Mouse (Mus musculus) neural tube, embryonic 11.5 days (tissue): ENCODE measurements around the gene Rasgef1b. TPM values are rescaled to one million over a fixed set of nuclear protein-coding genes. Genes with fewer than 3 reads are reported as not detected.

ENCODE experiments used
- ATAC-seq: fragments of 200-750 bp; cut with Nextera tagmentation; 2 replicates; pipeline ENCODE4 v1.8.0; 2017; ENCODE audit warnings: moderate number of reproducible peaks, mild to moderate bottlenecking, moderate TSS enrichment, moderate library complexity; ENCODE audit not compliant: insufficient read depth, low FRiP score, low TSS enrichment
- DNase-seq: peaks from one replicate; pipeline ENCODE4 v3.0.0-alpha.2; 2015; ENCODE audit warnings: low spot score
- H3K27ac ChIP-seq: fragments of 300-500 bp; sonication (generic); 2 replicates; pipeline ENCODE4 v1.5.1; 2014; ENCODE audit warnings: low read depth, mild to moderate bottlenecking, low read length
- H3K27me3 ChIP-seq: fragments of 300-500 bp; sonication (generic); 2 replicates; pipeline ENCODE4 v1.6.1; 2014; ENCODE audit warnings: mild to moderate bottlenecking, low read length, mixed read lengths; ENCODE audit not compliant: control insufficient read depth, insufficient read depth
- H3K36me3 ChIP-seq: fragments of 300-500 bp; sonication (generic); 2 replicates; pipeline ENCODE4 v1.6.1; 2014; ENCODE audit warnings: mild to moderate bottlenecking, low read length, moderate library complexity, mixed read lengths; ENCODE audit not compliant: control insufficient read depth, insufficient read depth
- H3K4me1 ChIP-seq: fragments of 300-500 bp; sonication (generic); 2 replicates; pipeline ENCODE4 v1.6.1; 2014; ENCODE audit warnings: low read length, mixed read lengths; ENCODE audit not compliant: control insufficient read depth, insufficient read depth
- H3K4me2 ChIP-seq: fragments of 300-500 bp; sonication (generic); 2 replicates; pipeline ENCODE4 v1.6.1; 2014; ENCODE audit warnings: low read depth, mild to moderate bottlenecking, moderate library complexity
- H3K4me3 ChIP-seq: fragments of 300-500 bp; sonication (generic); 2 replicates; pipeline ENCODE4 v1.5.1; 2014; ENCODE audit warnings: low read depth, low read length
- H3K9ac ChIP-seq: fragments of 300-500 bp; sonication (generic); 2 replicates; pipeline ENCODE4 v1.6.1; 2014; ENCODE audit warnings: mild to moderate bottlenecking, low read length
- H3K9me3 ChIP-seq: fragments of 300-500 bp; sonication (generic); 2 replicates; pipeline ENCODE4 v1.6.1; 2016; ENCODE audit warnings: low read length; ENCODE audit not compliant: control insufficient read depth
- WGBS: fragments of 180-500 bp; shearing (Covaris S2); extraction: QIAGEN DNeasy Blood & Tissue Kit; methylation state at CpG from one replicate; pipeline ENCODE4 v1.1.7; 2014; 5-methylcytosine and 5-hydroxymethylcytosine counted together
- polyA plus RNA-seq: library from polyadenylated mRNA; unstranded; fragments of >200 nt; fragmentation: Nextera tagmentation; extraction: Ambion mirVana; gene quantifications from 2 replicates; pipeline ENCODE4 v1.2.1, GENCODE M21; 2014

Rasgef1b gene
- polyA plus RNA-seq, 1 experiment from 2014 or later: 20.7 TPM

- ATAC-seq (no peak), DNase-seq (no peak)
- H3K27me3 ChIP-seq: no peaks in the 10 kb centered on the region
- no peak overlapping the region for H3K27ac ChIP-seq
- no peak overlapping the region for H3K4me3 ChIP-seq
- H3K4me2 ChIP-seq: no peak overlapping the region
- H3K9me3 ChIP-seq: no peaks in the 10 kb centered on the region
- H3K9ac ChIP-seq: no peak overlapping the region
- 0 out of 2 replicates have a peak, but pooled peaks cover 4% of the 10 kb centered on the region for H3K4me1 ChIP-seq
- WGBS: 84% methylated on average over 4 of the region's 4 CpGs
- no peaks in the 10 kb centered on the region for H3K36me3 ChIP-seq
These were observed 207.5 kb downstream of the Rasgef1b start for GRCm38 (mm10) chr5:99521411-99521810.

DNA sequence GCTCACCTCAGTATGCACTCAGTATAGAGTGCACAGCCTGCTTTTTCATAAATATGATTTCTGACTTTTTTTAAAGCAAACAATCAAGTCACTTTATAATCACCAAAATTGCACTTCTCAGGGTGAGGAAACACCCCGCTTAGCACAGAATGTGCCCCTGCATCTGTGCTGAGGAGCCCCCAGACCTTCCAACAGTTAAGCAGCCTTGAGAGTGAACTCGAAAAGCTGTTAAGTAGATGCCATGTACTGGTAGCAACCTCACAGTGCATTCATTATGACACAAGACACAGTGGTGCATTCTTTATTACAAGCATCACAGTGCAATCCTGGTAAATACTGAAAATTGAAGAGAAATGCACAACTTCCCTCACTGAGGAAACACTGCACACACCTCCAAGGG, 209.3 kb downstream of the Rasgef1b start:
- Histone ChIP-seq H3K36me3 (no peaks in the 10 kb centered on the region), H3K4me3 (no peak overlapping the region), H3K9ac (no peak overlapping the region), H3K4me1 (0 out of 2 replicates have a peak, but pooled peaks cover 4% of the 10 kb centered on the region), H3K27ac (no peak overlapping the region), H3K27me3 (no peaks in the 10 kb centered on the region), H3K9me3 (no peaks in the 10 kb centered on the region), H3K4me2 (no peak overlapping the region)
- DNase-seq (no peak), ATAC-seq (no peak)
- WGBS: 95% methylated on average over 2 of the region's 2 CpGs

GRCm38 (mm10) chr5:99519023-99519422, 209.8 kb downstream of the Rasgef1b start:
- H3K36me3 ChIP-seq: no peaks in the 10 kb centered on the region
- WGBS: 65% methylated on average over 4 of the region's 4 CpGs
- H3K4me1 ChIP-seq: 0 out of 2 replicates have a peak, but pooled peaks cover 4% of the 10 kb centered on the region
- H3K27me3 ChIP-seq: no peaks in the 10 kb centered on the region
- no peak overlapping the region for H3K9ac ChIP-seq
- H3K4me2 ChIP-seq: no peak overlapping the region
- no peak for ATAC-seq
- no peak overlapping the region for H3K27ac ChIP-seq
- H3K9me3 ChIP-seq: no peaks in the 10 kb centered on the region
- no peak for DNase-seq
- no peak overlapping the region for H3K4me3 ChIP-seq

GRCm38 (mm10) chr5:99516207-99516606, 212.7 kb downstream of the Rasgef1b start:
- H3K4me1 ChIP-seq: peaks cover 6% of the 10 kb centered on the region; the same call in 1 of the 2 replicates
- no peaks in the 10 kb centered on the region for H3K36me3 ChIP-seq
- H3K9me3 ChIP-seq: no peaks in the 10 kb centered on the region
- no peaks in the 10 kb centered on the region for H3K27me3 ChIP-seq
- H3K9ac ChIP-seq: no peak overlapping the region
- ATAC-seq: no peak
- no peak overlapping the region for H3K4me2 ChIP-seq
- WGBS: 85% methylated on average over 5 of the region's 5 CpGs
- no peak overlapping the region for H3K27ac ChIP-seq
- DNase-seq: no peak
- H3K4me3 ChIP-seq: no peak overlapping the region

DNA sequence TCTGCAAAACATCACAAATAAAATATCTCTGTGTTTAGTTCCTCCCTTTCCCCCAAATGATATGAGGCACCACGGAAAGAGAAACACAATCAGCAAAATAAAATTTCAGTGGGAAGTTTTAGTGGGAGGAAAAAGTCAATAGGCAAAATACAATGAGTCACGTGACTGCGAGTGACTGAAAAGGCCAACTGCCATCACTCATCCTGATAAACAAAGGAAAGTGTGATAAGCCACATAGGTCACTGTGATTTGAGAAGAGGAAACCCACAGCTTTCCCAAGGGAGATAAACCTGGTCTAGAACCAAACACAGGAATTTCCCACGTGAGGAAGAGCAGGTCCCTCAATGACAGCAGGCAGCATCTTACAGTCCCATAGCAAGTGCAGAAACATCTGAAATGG, 213.1 kb downstream of the Rasgef1b start:
- no peaks in the 10 kb centered on the region for H3K36me3 ChIP-seq
- whole genome bisulfite sequencing: 76% methylated on average over 4 of the region's 4 CpGs

GRCm38 (mm10) chr5:99513209-99513880, 215.5 kb downstream of the Rasgef1b start:
- H3K27me3 ChIP-seq: no peaks in the 10 kb centered on the region
- H3K27ac ChIP-seq: no peak overlapping the region
- ATAC-seq (peak; percentile 41; the same call in 1 of the 2 replicates), DNase-seq (no peak)
- H3K4me2 ChIP-seq: no peak overlapping the region
- H3K4me1 ChIP-seq: peaks cover 2% of the 10 kb centered on the region; the same call in 1 of the 2 replicates
- H3K36me3 ChIP-seq: no peaks in the 10 kb centered on the region
- 47% methylated on average over 9 of the region's 9 CpGs for WGBS
- H3K9ac ChIP-seq: no peak overlapping the region
- H3K9me3 ChIP-seq: no peaks in the 10 kb centered on the region
- H3K4me3 ChIP-seq: no peak overlapping the region

More for the DNA sequence above, 213.1 kb downstream of the Rasgef1b start:
- Histone ChIP-seq H3K4me2 (no peak overlapping the region), H3K4me1 (peaks cover 6% of the 10 kb centered on the region; the same call in 1 of the 2 replicates), H3K9me3 (no peaks in the 10 kb centered on the region), H3K27me3 (no peaks in the 10 kb centered on the region), H3K27ac (no peak overlapping the region), H3K4me3 (no peak overlapping the region), H3K9ac (no peak overlapping the region)
- ATAC-seq: no peak
- no peak for DNase-seq

DNA sequence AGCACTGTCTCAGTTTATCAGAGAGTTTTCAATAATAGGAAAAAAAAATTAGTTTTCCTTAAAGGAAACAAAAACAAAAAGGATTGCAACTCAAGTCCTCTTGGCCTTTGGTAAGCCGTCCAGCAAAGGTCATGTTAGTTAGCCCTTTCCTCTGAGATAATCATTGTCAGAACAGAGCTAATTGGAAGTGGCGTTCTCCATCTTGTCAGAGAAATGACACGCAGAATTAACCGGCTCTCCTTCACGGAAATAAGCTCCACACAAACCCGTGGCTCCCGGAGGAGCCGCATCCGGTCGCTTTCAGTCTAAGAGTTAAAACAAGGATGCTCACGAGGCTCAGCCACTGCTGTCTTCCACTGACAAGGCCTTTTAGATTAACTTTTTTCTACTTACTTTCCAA, 217.8 kb downstream of the Rasgef1b start:
- Histone ChIP-seq H3K36me3 (no peaks in the 10 kb centered on the region), H3K4me2 (no peak overlapping the region), H3K27me3 (no peaks in the 10 kb centered on the region), H3K9me3 (no peaks in the 10 kb centered on the region), H3K27ac (no peak overlapping the region), H3K4me1 (peaks cover 2% of the 10 kb centered on the region; the same call in 1 of the 2 replicates), H3K9ac (no peak overlapping the region), H3K4me3 (no peak overlapping the region)
- ATAC-seq: no peak
- 76% methylated on average over 11 of the region's 11 CpGs for WGBS
- no peak for DNase-seq

- ATAC-seq (no peak), DNase-seq (no peak)
- Histone ChIP-seq H3K9me3 (no peaks in the 10 kb centered on the region), H3K36me3 (no peaks in the 10 kb centered on the region), H3K27me3 (no peaks in the 10 kb centered on the region), H3K4me3 (no peak overlapping the region), H3K4me2 (no peak overlapping the region), H3K27ac (no peak overlapping the region), H3K4me1 (no peaks in the 10 kb centered on the region), H3K9ac (no peak overlapping the region)
- 86% methylated on average over 7 of the region's 7 CpGs for WGBS
These were observed 222.8 kb downstream of the Rasgef1b start for GRCm38 (mm10) chr5:99506109-99506508.

GRCm38 (mm10) chr5:99504349-99504830, 224.5 kb downstream of the Rasgef1b start:
- no peak overlapping the region for H3K4me3 ChIP-seq
- no peaks in the 10 kb centered on the region for H3K36me3 ChIP-seq
- no peaks in the 10 kb centered on the region for H3K27me3 ChIP-seq
- DNase-seq: peak; percentile 58
- 55% methylated on average over 9 of the region's 9 CpGs for WGBS
- H3K9ac ChIP-seq: no peak overlapping the region
- no peaks in the 10 kb centered on the region for H3K9me3 ChIP-seq
- no peak overlapping the region; the same call in 1 of the 2 replicates for H3K27ac ChIP-seq
- no peaks in the 10 kb centered on the region for H3K4me1 ChIP-seq
- peak; percentile 87 for ATAC-seq
- H3K4me2 ChIP-seq: no peak overlapping the region
